Mouse (Mus musculus) liver, postnatal 0 days (tissue): ENCODE data around the gene Brwd3.

Experiments
- CTCF ChIP-seq: sonication (generic); IDR thresholded peaks from 2 replicates; pipeline ENCODE4 v1.5.1; 2016; ENCODE audit warnings: antibody characterized with exemption, low read depth
- EP300 ChIP-seq: IDR thresholded peaks from 2 replicates; pipeline ENCODE4 v1.6.1; 2016; ENCODE audit warnings: antibody characterized with exemption, low read depth, mild to moderate bottlenecking

DNA sequence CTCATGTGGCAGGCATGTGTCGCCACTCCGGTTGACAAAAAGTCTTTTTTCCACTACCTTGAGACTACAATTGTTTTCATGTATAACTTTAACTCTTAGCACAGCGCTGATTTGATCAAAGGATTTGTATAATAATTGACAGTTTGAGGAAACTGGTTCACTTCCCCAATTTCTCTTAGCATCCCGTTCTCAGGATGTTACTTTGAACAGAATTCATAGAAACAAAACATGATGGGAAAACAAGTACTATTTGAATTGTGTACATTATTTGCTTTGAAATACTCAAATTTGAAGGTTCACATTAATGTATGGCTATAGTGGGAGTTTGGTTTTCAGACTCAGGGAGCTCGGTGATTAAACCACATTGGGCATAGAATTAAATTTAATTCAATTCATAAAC, 1.1 kb upstream of the Brwd3 start:
- TF ChIP-seq CTCF (no peak), EP300 (no peak)
